Mouse (Mus musculus): Measurements from ENCODE around the gene Nnat.

- TF ChIP-seq CTCF (IDR thresholded peaks at IDR 0.05; ENCODE audit: borderline replicate concordance, extremely low read depth, insufficient read depth, insufficient read length), result peak; percentile 100
- no peak for TF ChIP-seq POLR2A (IDR thresholded peaks at IDR 0.05; ENCODE audit: borderline replicate concordance, extremely low read depth, insufficient read depth, insufficient read length, poor library complexity, severe bottlenecking)
These were observed 45.3 kb downstream of the Nnat start for GRCm38 (mm10) chr2:157605025-157605675.
